Mouse (Mus musculus) neural tube, embryonic 15.5 days (tissue): ENCODE measurements around the gene Dupd1. TPM values are rescaled to one million over a fixed set of nuclear protein-coding genes. Genes with fewer than 3 reads are reported as not detected.

Source experiments
- ATAC-seq: fragments of 200-750 bp; cut with Nextera tagmentation; 2 replicates; pipeline ENCODE4 v1.8.0; 2017; ENCODE audit warnings: mild to moderate bottlenecking, moderate TSS enrichment, moderate library complexity; ENCODE audit not compliant: low FRiP score
- H3K27ac ChIP-seq: fragments of 300-500 bp; sonication (generic); replicated peaks from 2 replicates; pipeline ENCODE4 v1.5.1; 2015; ENCODE audit warnings: mild to moderate bottlenecking, inconsistent platforms
- H3K27me3 ChIP-seq: fragments of 300-500 bp; sonication (generic); replicated peaks from 2 replicates; pipeline ENCODE4 v1.6.1; 2015; ENCODE audit warnings: inconsistent platforms
- H3K36me3 ChIP-seq: fragments of 300-500 bp; sonication (generic); 2 replicates; pipeline ENCODE4 v1.6.1; 2015; ENCODE audit warnings: inconsistent platforms
- H3K4me1 ChIP-seq: fragments of 300-500 bp; sonication (generic); 2 replicates; pipeline ENCODE4 v1.6.1; 2015; ENCODE audit warnings: inconsistent platforms
- H3K4me2 ChIP-seq: fragments of 300-500 bp; sonication (generic); 2 replicates; pipeline ENCODE4 v1.6.1; 2015; ENCODE audit warnings: inconsistent platforms, mild to moderate bottlenecking, moderate library complexity
- H3K4me3 ChIP-seq: fragments of 300-500 bp; sonication (generic); replicated peaks from 2 replicates; pipeline ENCODE4 v1.5.1; 2015; ENCODE audit warnings: mild to moderate bottlenecking, inconsistent platforms
- H3K9ac ChIP-seq: fragments of 300-500 bp; sonication (generic); replicated peaks from 2 replicates; pipeline ENCODE4 v1.6.1; 2015; ENCODE audit warnings: mild to moderate bottlenecking, inconsistent platforms
- H3K9me3 ChIP-seq: fragments of 300-500 bp; sonication (generic); replicated peaks from 2 replicates; pipeline ENCODE4 v1.6.1; 2016; ENCODE audit warnings: inconsistent platforms
- WGBS: fragments of 180-500 bp; shearing (Covaris S2); methylation state at CpG from one replicate; pipeline ENCODE4 v1.1.7; 2015; ENCODE audit warnings: mixed read lengths; 5-methylcytosine and 5-hydroxymethylcytosine counted together
- polyA plus RNA-seq: library from polyadenylated mRNA; unstranded; fragments of >200 nt; fragmentation: Nextera tagmentation; extraction: Ambion mirVana; gene quantifications from 2 replicates; pipeline ENCODE4 v1.2.1, GENCODE M21; 2015

Dupd1 gene
- polyA plus RNA-seq = 0.15 and 0.22 TPM in 2 replicates

GRCm38 (mm10) chr14:21714486-21714885, at the start of gene Dupd1:
Dupd1 (minus strand) TSS chr14:21714576.
- no peak for ATAC-seq
- H3K9me3 ChIP-seq = no peaks in the 10 kb centered on the region
- 0 out of 2 replicates have a peak, but pooled peaks cover 1% of the 10 kb centered on the region for H3K4me1 ChIP-seq
- 75% methylated on average over 5 of the region's 5 CpGs for WGBS
- no peaks in the 10 kb centered on the region for H3K36me3 ChIP-seq
- no peak within 1 kb of the TSS for H3K4me2 ChIP-seq
- no peaks in the 10 kb centered on the region for H3K27me3 ChIP-seq
- H3K4me3 ChIP-seq = no peak within 1 kb of the TSS
- H3K27ac ChIP-seq = no peak within 1 kb of the TSS
- no peak within 1 kb of the TSS for H3K9ac ChIP-seq

DNA sequence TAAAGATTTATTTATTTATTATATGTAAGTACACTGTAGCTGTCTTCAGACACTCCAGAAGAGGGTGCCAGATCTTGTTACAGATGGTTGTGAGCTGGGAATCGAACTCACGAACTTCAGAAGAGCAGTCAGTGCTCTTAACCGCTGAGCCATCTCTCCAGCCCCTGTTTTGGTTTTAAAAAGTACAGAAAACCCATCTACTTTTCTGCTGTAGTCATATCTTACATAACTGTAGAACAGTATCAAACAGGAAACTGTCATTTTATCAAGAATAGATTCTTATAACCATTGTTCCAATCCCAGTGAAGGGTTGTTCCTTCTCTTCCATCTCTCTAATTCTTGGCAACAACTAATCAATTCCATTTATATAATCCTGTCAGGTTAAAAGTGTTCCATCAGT, 49.4 kb upstream of the Dupd1 start:
- Histone ChIP-seq H3K27me3 (no peaks in the 10 kb centered on the region), H3K36me3 (no peaks in the 10 kb centered on the region), H3K27ac (no peak overlapping the region), H3K9me3 (no peaks in the 10 kb centered on the region), H3K4me1 (peaks cover 9% of the 10 kb centered on the region; the same call in 1 of the 2 replicates), H3K4me3 (no peak overlapping the region), H3K9ac (no peak overlapping the region), H3K4me2 (no peak overlapping the region)
- 89% methylated on average over 3 of the region's 3 CpGs for WGBS
- ATAC-seq = no peak

- 84% methylated on average over 9 of the region's 9 CpGs for WGBS
- Histone ChIP-seq H3K36me3 (no peaks in the 10 kb centered on the region), H3K9ac (no peak overlapping the region), H3K4me3 (no peak overlapping the region), H3K9me3 (no peaks in the 10 kb centered on the region), H3K4me1 (no peaks in the 10 kb centered on the region), H3K4me2 (no peak overlapping the region), H3K27ac (no peak overlapping the region), H3K27me3 (no peaks in the 10 kb centered on the region)
- ATAC-seq = no peak
These were observed 47.2 kb upstream of the Dupd1 start for GRCm38 (mm10) chr14:21761560-21761959.

GRCm38 (mm10) chr14:21753367-21753766, 39.0 kb upstream of the Dupd1 start:
- H3K36me3 ChIP-seq = no peaks in the 10 kb centered on the region
- no peak overlapping the region for H3K27ac ChIP-seq
- no peaks in the 10 kb centered on the region for H3K9me3 ChIP-seq
- no peak for ATAC-seq
- H3K4me3 ChIP-seq = no peak overlapping the region
- no peak overlapping the region for H3K4me2 ChIP-seq
- WGBS = 87% methylated on average over 4 of the region's 4 CpGs
- no peak overlapping the region for H3K9ac ChIP-seq
- no peaks in the 10 kb centered on the region for H3K27me3 ChIP-seq
- peaks cover 25% of the 10 kb centered on the region for H3K4me1 ChIP-seq

GRCm38 (mm10) chr14:21752411-21752810, 38.0 kb upstream of the Dupd1 start:
- H3K4me1 ChIP-seq = peaks cover 25% of the 10 kb centered on the region
- WGBS = 94% methylated on average over 3 of the region's 3 CpGs
- no peaks in the 10 kb centered on the region for H3K27me3 ChIP-seq
- no peak for ATAC-seq
- H3K4me2 ChIP-seq = peak overlapping the region; percentile 68
- H3K9me3 ChIP-seq = no peaks in the 10 kb centered on the region
- no peaks in the 10 kb centered on the region for H3K36me3 ChIP-seq
- peak overlapping the region; percentile 93; the same call in 1 of the 2 replicates for H3K4me3 ChIP-seq
- no peak overlapping the region for H3K27ac ChIP-seq
- peak overlapping the region; percentile 95; the same call in 1 of the 2 replicates for H3K9ac ChIP-seq

DNA sequence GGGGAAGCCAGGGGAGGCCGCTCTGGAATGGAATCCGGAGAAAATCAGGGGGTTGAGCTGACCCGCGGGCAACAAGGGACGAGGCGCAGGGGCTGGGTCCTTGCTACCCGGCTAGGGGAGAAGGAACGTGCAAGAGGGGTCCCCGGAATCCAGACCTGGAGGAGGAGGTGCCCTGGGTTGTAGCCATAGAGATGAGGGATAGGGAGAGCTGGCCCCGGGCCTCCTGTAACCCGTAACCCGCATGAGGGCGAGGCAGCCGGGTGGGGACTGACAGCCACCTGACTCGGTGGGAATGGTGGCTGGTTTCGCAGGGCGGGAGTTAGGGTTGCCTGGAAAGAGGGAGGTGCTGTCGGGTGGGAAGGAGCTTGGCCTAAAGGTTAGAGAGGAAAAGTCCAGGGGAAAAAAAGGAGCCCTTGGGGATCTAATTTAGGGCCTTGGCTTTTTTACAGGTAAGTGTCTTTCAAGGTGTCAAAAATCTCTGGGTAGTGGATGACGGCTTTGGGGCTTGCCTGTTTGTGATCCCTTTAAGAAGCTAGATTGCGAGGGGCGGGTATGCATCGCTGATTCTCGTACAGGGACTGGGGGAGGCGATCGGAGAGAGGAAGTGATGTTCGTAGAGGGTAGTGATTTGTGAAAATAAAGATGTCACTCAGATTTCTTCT, 36.6 kb upstream of the Dupd1 start, which contains the start of gene Dusp13:
Gene Dusp13 (minus strand): TSS at position 301 of the 662 bp plus-strand sequence.
- Histone ChIP-seq H3K27ac (peak within 1 kb of the TSS; percentile 92), H3K4me1 (peaks cover 25% of the 10 kb centered on the region), H3K4me2 (peak within 1 kb of the TSS; percentile 68), H3K9me3 (no peaks in the 10 kb centered on the region), H3K36me3 (no peaks in the 10 kb centered on the region), H3K27me3 (no peaks in the 10 kb centered on the region), H3K9ac (peak within 1 kb of the TSS; percentile 95), H3K4me3 (peak within 1 kb of the TSS; percentile 93)
- peak; percentile 79 for ATAC-seq
- WGBS = under 1% methylated on average over 25 of the region's 26 CpGs

GRCm38 (mm10) chr14:21750008-21750880, 35.9 kb upstream of the Dupd1 start, which contains the start of gene Samd8:
Samd8 (plus strand) TSS chr14:21750531.
- H3K4me3 ChIP-seq = peak within 1 kb of the TSS; percentile 93
- 7% methylated on average over 52 of the region's 52 CpGs for WGBS
- peak; percentile 91 for ATAC-seq

GRCm38 (mm10) chr14:21748142-21748870, 33.9 kb upstream of the Dupd1 start:
- H3K9ac ChIP-seq = no peak overlapping the region
- no peak overlapping the region for H3K4me3 ChIP-seq
- H3K9me3 ChIP-seq = no peaks in the 10 kb centered on the region
- no peaks in the 10 kb centered on the region for H3K27me3 ChIP-seq
- H3K4me1 ChIP-seq = peaks cover 19% of the 10 kb centered on the region
- H3K27ac ChIP-seq = no peak overlapping the region
- no peak overlapping the region for H3K4me2 ChIP-seq
- no peaks in the 10 kb centered on the region for H3K36me3 ChIP-seq
- no peak for ATAC-seq
- 49% methylated on average over 15 of the region's 15 CpGs for WGBS

More at GRCm38 (mm10) chr14:21750008-21750880, 35.9 kb upstream of the Dupd1 start, which contains the start of gene Samd8:
- Histone ChIP-seq H3K27ac (peak within 1 kb of the TSS; percentile 92), H3K9me3 (no peaks in the 10 kb centered on the region), H3K9ac (peak within 1 kb of the TSS; percentile 95), H3K36me3 (no peaks in the 10 kb centered on the region), H3K4me1 (peaks cover 25% of the 10 kb centered on the region), H3K27me3 (no peaks in the 10 kb centered on the region), H3K4me2 (peak within 1 kb of the TSS; percentile 68)

- Histone ChIP-seq H3K27me3 (no peaks in the 10 kb centered on the region), H3K36me3 (no peaks in the 10 kb centered on the region), H3K4me1 (peaks cover 16% of the 10 kb centered on the region), H3K9ac (no peak overlapping the region), H3K4me2 (no peak overlapping the region), H3K4me3 (no peak overlapping the region), H3K27ac (no peak overlapping the region), H3K9me3 (no peaks in the 10 kb centered on the region)
- no peak for ATAC-seq
- 81% methylated on average over 14 of the region's 14 CpGs for WGBS
These were observed 33.2 kb upstream of the Dupd1 start for GRCm38 (mm10) chr14:21747436-21748141.

DNA sequence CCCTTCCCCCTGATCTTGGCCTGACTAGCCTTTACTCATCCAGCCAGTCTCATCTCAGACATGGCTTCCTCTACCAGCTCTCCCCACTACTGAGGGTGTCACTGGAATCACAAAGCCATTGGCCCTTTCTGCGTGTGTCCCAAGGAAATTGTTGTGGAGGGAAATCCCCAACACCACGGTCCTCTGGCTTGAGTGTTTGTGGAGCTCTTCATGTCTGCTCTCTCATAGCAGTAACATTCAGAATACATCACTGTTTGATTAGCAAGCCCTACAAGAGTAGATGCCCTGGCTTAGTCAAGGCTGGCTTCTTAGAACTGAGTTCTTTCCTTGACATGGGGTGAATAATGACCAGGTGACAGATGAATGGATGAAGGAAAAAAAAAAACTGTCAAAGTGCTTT, 32.5 kb upstream of the Dupd1 start:
- Histone ChIP-seq H3K4me2 (no peak overlapping the region), H3K36me3 (no peaks in the 10 kb centered on the region), H3K4me1 (peaks cover 10% of the 10 kb centered on the region), H3K27me3 (0 out of 2 replicates have a peak, but pooled peaks cover 2% of the 10 kb centered on the region), H3K4me3 (no peak overlapping the region), H3K9ac (no peak overlapping the region), H3K27ac (no peak overlapping the region), H3K9me3 (no peaks in the 10 kb centered on the region)
- 90% methylated on average over 2 of the region's 2 CpGs for WGBS
- no peak for ATAC-seq

- Histone ChIP-seq H3K36me3 (no peaks in the 10 kb centered on the region), H3K4me2 (no peak overlapping the region), H3K9ac (no peak overlapping the region), H3K27ac (no peak overlapping the region), H3K4me1 (peaks cover 5% of the 10 kb centered on the region; the same call in 1 of the 2 replicates), H3K9me3 (no peaks in the 10 kb centered on the region), H3K27me3 (0 out of 2 replicates have a peak, but pooled peaks cover 2% of the 10 kb centered on the region), H3K4me3 (no peak overlapping the region)
- ATAC-seq = no peak
- WGBS = 91% methylated on average over 8 of the region's 8 CpGs
These were observed 31.9 kb upstream of the Dupd1 start for GRCm38 (mm10) chr14:21746251-21746650.
